Mouse (Mus musculus): ENCODE data around the gene Syt10.
"Not testable (repeated sequence)": the region's sequence is repeated elsewhere in the genome, so short reads cannot be mapped to it uniquely, and the experiment has no call there.

Gene Syt10

GRCm38 (mm10) chr15:89841364-89842017 is at the start of gene Syt10:
Gene Syt10 (minus strand): TSS chr15:89841860.
- peak; percentile 42 for DNase-seq (ENCODE audit: low read depth, low spot score)

DNA sequence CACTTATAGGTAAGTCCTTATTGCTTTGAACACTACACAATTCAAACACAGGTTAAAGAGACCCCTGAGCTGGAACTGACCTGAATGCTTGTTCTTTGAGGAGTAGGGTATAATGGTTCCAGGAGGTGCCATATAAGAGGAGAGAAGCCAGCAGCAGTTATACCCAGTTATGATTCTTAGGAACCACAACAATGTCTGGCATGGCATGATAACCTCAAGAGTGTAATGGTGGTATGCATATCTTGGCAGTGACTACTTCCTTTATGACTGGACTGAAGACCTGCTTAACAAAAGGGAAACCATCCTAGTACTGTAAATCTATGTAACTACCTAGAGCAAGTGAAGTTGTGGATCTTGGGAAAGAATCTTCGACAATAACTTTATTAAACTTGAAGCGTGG is 42.1 kb upstream of the Syt10 start:
- no peak for DNase-seq (ENCODE audit: low read depth, low spot score)

DNA sequence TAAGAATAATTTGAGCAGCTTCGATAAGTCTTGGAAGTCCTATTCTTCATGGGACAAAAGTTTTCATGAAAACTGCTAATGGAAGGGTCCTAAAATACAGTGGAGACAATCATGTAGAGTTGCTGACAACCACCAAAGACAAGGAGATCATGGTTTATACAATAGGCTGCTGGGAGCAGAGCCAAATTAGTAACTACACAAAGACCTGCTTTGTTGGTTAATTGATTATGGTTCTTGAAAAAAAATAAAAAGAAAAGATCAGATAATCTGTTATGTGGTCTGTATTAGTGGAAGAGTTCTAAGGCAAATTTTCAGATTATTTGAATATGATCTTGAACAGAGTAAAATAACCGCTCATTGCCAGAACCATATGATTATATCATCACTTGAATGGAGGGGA is 37.3 kb upstream of the Syt10 start:
- DNase-seq (ENCODE audit: low read depth, low spot score) = no peak

DNA sequence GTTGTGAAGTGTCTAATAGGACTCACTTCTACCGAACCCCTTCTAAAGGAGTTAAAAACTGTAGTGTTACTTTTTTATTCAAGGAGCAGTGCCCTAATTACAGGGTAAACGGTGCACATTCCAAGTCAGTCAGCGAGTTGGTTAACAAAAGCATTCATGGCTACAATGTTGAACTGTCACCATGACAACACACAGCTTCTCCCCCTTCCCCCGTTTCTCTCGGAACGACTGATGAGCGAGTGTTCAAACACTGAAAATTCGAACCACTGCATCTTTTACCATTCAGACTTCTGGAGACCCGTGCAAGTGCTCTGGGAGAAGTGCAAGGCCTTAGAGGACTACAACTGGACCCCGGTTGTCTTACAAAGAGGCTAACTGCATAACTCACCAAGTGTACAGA is 25.6 kb downstream of the Syt10 start:
- peak; percentile 48 for DNase-seq (ENCODE audit: low read depth, low spot score)

DNA sequence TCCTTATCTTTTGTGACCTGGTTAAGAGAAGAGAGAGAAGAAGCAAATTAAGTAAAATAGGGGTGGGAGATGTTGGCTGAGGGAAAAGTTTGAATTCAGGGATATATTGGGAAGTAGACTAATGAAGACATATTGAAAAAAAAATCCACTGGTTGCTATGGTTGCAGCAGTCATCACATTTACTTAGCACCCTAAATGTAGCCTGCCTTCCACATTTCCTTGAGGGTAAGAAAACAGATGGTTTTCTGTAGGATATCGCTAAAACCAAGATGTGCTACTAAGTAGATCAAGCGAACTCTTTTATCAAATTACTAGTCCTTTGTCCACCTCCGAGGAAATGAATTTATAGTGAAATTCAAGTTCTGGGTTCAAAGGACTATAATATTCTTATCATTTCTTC is 37.2 kb downstream of the Syt10 start:
- no peak for DNase-seq (ENCODE audit: low read depth, low spot score)

DNA sequence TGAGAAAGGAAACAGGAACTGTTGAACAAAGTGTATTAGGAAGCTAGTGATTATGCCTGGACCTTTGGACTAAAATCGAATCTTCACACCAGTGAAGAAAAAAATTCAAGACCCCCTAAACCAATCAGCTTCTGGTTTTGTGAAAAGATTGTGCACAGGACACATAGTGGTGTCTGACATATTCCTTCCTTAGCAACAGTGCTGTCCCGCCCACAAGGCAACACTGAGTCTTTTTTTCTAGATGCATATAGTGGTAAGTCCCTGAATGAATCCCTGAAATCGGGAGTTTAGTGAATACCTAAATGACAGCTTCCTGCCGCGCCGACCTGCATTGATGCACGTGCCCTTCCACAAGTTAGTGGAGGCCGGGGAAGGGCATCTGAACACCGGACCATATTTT is 61.7 kb downstream of the Syt10 start:
- DNase-seq (ENCODE audit: low read depth, low spot score) = no peak

DNA sequence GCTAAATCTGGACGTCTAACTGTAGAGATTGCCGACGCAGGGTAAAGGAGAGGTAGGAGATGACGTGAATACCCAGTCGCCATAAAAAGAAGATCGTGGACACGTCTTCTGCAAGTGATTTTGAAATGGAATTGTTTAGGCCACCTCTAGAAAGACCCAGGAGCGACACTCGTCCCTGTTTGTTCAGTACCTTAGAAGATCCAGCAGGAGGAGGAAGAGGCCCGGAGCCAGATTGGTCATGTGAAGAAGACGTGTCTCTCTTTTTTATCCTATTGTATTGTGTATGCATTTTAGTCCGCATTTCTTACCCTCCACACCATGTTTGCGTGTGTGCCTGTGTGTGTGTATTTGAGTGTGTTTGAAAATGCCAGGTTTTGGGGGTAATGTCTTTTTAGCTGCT is 75.6 kb downstream of the Syt10 start:
- not testable (repeated sequence) for DNase-seq (ENCODE audit: low read depth, low spot score)

DNA sequence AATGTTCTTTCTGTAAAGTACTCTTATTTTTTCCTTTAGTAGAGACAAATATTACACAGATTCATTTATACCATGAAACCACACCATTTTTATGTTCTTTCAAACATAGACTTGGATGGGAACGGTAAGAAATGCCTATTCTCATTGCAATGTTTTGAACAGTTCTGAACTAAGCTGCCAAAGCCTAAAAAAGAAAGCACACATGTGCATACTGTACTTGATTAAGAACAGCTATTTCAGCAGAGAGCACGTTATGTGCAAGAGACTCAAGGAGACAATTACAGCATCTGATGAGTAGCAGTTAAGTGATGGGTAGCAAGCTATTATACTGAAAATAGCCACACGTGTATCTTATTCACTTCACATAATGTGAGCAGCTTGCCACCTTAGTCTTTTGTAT is 108.0 kb downstream of the Syt10 start:
- no peak for DNase-seq (ENCODE audit: low read depth, low spot score)
